Mouse (Mus musculus): Measurements from ENCODE around the gene Lmntd2.
A peak's percentile ranks its signal among the peaks of the same experiment; 100 is the strongest.

Lmntd2 gene

DNA sequence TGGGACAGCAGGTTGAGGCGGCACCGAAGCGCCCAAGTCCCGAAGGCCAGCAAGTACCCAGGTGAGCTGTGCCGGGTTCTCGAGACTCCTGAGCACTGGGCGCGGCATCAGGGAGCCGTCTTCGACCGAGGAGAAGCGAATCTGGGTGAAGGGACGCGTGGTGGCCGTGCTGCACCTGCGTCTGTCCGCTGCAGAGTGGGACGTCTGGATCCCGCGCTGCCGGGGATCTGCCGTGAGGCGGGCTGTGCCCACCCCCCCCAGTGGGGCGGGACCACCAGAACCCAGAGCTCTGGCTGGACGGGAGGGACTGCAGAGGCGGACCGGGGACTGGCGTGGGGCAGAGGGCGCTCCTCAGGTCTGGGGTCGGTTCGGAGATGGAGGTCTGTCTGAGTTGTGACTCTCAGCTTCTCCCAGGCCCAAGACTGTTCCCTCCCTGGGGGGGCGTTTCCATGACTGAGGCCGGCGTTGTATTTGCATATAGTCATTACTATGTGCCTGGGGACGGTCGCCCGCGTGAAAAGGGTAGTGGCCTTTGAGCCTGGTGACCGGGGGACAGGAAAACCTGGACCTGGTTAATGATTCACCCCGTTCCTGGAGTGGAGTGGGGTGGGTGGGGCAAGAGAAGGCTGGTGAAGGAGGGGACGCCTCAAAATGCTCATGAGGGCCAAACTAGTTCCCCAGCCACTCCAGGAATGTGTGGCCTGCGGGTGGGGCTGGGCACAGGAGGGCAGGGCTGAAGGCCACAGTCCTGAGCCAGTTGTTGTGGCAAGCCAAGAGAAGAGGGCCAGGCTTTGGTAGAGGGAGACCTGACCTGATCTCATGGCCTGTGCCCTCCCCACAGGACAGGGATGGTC, 2.2 kb upstream of the Lmntd2 start:
- peak; percentile 93 for DNase-seq

DNA sequence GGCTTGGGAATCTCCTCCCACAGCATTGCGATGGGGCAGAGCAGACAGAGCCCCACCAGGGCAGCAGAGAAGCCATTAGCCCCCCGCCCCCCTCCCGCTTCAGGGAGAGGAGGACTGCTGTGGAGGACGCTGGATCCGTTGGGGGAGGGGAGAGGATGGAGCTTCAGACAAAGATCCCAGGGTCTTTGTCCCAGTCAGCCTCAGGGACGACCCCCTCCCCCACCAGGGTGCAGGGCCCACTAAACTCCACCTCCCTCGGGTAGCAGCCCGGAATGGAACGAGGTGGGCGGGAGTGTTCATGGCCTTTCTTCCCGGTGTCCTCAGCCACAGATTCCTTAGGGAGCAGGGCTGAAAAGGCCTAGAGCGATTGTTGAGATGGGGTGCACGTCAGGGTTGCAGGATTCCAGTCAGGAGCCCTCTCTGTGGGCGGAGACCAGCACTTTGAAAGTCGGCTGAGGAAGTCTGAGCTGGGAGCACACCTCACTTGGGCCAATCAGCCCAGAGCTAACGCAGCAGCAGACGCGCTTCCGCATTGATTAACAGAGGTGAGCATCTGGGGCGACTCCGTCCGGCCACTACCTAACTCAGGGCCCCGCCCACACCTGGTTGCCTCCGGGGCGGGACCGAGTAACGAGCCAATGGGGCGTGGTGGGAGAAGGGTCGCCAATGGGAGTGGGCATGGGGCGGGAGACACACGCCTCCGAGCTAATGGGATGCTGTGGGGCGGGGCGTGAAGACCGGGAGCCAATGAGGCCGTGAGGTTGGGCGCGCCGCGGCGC, 1.4 kb upstream of the Lmntd2 start, which contains the start of gene Rassf7:
TSS of gene Rassf7 (plus strand) at position 760 of the 779 bp plus-strand sequence.
- DNase-seq, result peak; percentile 98

DNA sequence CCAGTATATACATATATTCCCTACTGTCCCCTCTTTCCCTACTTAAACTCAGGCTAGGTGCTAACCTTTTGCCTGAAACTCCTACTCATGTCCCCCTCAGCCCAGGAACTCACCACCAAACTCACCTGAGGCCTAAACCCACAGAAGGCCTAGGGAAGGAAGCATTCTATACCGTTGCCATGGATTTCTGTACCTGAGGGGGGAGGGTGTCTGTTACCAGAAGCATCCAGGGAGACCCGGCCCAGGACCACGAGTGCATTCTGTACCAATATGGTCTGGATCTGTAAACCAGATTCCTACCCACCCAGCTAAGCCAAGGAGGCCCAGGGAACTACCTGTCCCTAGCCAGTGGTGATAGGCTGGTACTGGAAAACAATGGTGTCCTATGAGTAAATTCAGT, 430 bp upstream of the Lmntd2 start:
- no peak for DNase-seq

DNA sequence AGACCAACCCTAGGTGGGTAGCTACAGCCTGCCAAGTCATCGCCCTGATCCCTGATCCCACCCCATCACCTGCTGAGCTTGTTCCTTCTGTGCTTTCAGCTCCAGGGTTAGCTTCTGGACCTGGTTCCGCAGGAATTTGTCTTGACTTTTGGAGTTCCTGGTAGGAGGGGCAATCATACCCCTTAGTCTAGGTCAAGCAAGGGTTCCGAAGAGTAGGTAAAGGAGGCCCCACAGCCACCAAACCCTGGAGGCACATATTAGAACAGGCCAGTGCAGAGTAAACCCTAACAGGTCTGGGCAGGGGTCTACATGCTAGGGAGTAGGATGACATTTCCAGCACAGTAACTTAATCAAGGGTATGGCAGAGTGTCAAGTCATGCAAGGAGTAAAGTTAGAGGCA, 747 bp downstream of the Lmntd2 start:
- no peak for DNase-seq

DNA sequence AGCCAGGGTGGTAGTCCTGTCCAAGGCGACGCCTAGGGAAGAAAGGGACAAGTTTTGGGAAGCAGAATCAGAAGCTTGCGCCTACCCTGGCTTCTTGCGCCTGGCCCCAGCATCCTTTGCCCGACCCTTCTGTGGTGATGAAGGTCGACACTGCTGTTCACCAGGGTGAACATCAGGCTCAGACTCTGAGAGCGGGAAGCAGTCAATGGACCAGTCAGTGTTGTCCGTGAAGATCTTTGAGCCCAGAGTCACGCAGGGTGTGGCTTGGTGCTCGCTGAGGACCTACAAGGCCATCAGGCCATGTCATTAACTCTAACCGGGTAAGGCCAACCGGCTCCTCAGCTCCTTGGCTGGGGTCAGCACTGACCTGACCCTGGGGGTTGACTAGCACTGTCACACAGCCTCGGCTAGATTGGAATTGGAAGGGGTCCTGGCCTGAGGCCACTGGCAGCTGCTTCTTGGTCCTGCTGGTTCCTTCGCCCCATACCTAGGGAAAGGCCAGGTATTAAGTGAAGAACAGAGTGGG, 3.2 kb downstream of the Lmntd2 start:
- DNase-seq, result no peak

DNA sequence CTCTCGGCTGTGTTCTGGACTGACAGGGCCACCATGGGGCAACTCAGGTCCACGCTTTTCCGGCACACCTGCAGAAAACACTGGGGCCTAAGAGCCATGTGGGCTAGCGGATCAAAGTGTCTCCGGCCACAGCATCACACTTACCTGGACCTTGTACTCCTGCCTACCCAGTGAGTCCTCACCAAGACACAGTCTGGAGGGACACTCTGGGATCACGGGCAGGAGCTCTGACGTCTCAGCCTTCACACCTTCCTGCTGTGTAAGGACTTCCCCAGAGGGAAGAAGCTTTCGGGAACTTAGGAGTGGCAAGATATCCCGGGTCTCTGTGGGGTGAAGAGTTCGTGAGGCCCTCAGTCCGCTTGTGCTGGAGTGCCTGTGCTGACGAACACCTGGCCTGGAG, 3.7 kb downstream of the Lmntd2 start:
- DNase-seq, result no peak

DNA sequence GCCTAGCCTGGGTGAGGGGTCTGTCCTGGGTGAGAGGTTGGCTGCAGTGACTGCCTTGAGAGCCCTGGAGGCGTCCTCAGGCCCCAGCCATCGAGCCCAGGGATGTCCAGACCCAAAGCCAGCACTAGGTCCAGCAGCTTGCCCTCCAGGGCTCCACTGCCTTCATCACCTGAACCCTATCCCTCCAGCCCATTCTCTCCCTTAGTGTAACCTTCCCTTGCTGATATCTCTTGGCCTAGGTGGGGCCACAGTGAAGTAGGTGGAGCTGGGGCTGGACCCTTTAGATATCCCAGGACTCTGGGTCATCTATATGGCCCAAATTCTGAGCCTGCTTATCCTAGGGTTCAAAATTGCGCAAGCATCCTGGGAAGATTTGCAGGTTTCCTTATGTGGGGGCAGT, 4.4 kb downstream of the Lmntd2 start:
- DNase-seq, result no peak

DNA sequence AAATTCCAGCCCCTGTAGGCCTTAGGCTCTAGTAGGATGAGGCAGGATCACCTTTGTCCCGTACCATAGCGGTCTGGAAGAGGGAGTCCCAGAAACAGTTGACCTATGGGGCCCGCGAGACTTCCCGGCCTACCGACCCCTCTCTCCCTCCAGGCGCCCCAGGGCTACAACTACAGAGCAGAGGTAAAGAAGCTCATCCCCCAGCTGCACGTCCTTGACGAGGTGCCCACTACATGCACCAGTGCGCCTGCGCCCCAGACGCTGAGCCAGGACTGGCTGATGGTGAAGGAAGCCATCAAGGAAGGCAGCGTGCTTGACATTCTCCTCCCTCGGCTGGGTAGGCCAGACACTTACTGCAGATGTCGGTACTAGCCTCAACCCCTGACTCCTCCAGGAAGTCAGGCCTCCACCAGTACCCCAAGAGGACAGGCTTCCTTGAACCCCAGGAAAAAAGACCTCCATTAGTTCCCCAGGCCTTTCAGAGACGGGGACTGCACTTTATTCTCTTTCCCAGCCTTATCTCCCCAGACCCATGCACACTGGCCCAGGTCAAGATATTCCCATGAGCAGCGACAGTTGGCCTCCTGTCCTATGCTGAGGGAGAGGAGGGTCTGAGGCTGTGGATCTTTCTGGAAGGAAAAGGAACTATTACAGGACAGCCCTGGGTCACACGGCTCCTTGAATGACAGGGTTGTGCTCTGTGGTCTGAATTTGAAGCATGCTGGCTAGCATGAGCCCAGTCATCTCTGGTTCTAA, 7.5 kb downstream of the Lmntd2 start:
- DNase-seq, result no peak

DNA sequence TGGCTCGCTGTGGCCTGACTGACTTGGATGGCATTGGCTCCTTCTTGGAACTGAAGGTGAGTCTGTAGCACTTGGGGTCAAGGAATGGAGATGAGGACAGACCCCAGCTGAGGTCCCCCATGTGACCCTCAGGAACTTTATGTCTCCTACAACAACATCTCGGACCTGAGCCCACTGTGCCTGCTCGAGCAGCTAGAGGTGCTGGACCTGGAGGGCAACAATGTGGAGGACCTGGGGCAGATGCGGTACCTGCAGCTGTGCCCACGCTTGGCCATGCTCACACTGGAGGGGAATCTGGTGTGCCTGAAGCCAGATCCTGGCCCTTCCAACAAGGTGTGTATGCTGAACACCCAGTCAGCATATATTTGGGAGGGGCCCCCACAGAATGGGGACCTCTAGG, 8.4 kb downstream of the Lmntd2 start:
- DNase-seq, result no peak

DNA sequence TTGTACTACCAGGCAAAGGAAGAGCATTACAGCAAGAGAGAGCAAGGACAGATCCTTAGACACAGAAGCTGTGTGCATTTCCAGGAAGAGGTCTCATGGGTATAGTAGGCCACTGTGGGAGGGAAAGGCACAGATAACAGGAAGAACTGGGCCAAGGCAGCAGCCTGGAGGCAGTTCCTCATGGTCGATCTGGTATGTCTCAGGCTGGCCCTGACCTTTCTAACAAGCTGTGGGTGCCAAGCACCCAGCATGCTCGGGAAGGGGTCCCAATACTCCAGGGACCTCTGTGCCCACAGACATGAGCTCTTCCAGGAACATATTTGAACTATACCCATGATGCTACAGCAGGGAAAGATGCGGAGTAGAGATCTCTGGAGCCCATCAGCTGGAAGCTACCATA, 9.3 kb downstream of the Lmntd2 start:
- DNase-seq, result no peak

DNA sequence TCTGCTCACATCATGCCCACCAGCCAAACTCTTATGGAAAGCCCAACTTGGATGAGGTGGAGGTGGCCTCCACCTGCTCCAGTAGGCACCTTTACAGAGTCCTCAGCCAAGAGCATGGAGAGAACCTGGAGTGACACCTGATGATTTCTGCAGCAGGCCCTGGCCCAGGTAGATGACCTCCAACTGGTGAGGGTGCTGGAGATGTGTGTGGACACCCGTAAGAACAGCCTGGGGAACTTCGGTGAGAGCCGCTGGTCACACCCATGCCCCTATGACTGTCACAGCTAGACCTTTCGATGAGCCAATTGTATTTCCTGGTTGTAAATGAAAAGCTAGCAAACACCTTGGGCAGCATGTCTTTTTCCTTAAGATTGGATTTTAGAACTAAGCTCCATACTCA, 15.8 kb downstream of the Lmntd2 start:
- DNase-seq, result no peak

DNA sequence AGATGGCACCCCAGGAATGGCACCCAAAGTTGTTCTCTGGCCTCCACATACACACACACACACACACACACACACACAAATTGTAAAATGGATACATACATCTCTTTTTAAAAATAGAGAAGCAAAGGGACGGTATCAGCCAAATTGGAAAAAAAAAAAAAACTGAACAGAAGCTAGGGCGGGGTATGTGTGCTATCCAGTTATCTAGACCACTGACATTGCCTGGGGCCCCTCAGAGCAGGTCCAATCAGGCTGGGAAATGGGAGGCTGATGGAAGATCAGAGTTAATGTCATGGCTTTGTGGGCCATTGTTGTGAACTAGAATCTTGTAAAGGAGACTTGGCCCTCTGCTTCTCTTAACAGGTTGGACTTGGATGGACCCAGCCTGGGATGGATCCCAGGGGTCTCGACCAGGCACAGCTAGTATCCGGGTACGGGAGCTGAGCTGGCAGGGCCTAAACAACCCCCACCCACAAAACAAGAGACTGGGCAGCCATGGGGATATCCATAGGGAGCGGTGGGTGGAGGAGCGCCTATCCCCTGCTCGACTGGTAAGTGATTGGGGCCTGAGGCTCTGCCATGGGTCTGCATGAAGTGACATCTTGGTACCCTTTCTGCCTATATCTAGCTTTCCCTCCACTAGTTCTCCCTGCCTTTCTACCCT, 17.1 kb downstream of the Lmntd2 start:
- DNase-seq, result no peak

DNA sequence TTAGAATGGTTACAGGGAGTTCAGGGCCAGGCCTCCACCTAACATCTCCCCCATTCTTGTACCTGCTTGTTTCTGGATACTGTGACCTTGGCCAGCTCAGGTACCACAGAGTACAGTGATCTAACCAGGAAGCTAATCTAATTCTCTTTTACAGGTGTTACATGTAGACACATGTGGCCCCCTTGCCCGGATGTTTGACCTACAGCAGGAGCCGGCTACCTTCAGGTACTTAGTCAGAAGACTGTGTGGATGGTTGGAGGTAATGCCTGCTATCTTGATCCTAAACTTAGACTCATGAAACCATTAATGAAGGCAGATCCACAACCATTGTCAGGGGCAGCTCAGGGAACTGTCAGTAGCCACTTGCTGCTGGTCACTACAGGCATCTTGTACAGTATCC, 18.1 kb downstream of the Lmntd2 start:
- no peak for DNase-seq

DNA sequence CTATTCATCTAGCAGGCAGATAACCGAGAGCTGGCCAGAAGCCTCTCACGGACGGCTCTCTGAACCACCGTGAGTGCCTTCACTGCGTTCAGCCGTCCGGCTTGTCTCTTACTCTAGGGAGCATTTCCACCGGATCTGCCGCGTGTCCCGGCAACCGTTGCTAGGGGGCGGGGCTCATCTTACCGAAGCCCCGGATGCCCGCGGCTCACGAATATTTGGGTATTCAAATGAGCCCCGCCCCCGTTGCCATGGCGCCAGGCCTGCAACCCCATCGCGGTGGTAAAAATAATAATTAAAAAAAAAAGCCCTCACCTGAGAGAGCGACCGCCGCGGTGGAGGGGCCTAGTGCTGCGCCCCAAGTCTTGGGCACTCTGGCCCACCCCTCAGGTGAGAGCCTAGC, 19.1 kb downstream of the Lmntd2 start:
- peak; percentile 95 for DNase-seq

DNA sequence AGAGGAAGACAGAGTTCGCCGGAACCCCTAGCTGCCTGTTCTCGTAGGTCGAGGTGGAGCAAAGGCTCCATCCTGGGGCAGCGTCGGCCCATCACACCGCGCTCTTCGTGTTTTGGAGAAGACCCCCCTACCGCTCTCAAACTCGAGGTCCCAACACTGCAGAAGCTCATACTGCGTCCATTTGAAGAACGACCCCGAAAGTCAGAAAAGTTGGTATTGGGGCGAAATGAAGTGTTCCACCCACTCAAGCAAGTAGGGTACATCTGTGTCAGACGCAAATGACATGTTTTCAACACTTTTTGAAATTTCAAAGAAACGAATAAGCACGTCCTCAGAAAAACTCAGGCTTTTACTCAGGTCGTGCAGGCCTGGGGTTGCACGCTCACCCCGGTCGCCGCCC, 19.5 kb downstream of the Lmntd2 start:
- no peak for DNase-seq

DNA sequence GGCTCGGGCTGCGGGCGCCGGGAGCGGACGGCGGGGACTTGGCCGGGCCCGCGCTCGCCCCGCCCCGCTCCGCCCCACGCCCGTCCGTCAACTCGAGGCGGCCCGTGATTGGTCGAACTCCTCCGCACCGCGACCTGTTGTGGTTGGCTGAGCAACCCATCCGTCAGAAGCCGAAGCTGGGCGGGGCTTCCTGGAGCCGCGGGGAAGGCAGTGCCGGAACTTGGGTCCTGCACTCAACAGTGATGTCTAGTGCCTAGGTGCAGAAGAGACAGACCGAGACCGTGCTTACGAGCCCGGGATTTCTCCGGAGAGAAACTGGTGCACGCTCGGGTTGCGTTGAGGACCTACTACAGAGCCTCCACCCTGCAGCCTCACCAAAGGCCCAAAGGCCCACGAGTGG, 19.9 kb downstream of the Lmntd2 start, which contains the start of the genes Hras and Lrrc56:
TSS of gene Hras (minus strand) at position 58 of the 400 bp plus-strand sequence.
TSS of gene Lrrc56 (plus strand) at position 210 of the 400 bp plus-strand sequence.
- DNase-seq, result peak; percentile 98

DNA sequence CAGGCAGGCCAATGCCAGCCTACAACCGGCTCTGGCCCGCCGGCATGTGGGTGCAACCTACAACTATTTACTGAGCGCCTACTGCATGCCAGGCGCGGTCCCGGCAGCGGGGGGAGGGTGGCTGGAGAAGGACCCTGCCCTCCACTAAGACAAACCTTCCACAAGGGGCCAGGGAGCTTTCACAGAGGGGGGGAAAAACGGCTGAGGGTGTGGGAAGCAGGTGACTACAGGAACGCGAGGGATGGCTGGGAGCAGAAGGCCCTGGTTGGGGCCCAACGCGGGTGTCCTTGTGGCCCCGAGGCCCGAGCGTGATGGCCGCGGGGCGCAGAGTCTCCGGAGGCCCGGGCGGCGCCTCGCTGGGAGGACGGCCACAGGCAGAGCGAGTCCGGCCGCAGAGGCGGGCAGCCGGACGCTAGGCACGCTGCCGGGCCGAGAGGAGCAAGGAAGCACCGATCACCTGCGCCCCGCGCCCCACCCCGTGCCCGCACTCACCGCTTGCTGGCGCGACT, 20.5 kb downstream of the Lmntd2 start:
- DNase-seq, result peak; percentile 62

DNA sequence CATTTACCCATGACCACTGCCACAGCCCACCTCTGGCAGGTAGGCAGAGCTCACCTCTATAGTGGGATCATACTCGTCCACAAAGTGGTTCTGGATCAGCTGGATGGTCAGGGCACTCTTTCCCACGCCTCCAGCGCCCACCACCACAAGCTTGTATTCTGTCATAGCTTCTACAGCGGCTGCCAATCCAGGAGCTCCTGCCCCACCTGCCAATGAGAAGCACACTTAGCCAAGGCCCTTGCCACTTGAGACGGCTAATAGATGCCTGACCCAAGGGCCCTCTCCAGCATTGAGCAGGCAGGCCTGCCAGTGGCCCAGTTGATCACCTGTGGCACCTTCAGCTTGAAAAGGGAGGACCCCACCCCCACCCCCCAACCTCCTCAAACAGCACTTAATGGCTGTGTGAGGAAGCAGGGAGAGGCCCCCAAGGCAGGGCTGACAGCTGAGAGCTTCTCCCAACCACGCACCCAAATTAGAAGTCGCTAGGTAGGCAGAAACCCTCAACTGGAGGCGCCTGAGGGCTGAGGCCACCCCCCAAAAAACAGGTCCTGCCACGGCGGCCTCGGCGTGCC, 21.0 kb downstream of the Lmntd2 start:
- DNase-seq, result no peak

DNA sequence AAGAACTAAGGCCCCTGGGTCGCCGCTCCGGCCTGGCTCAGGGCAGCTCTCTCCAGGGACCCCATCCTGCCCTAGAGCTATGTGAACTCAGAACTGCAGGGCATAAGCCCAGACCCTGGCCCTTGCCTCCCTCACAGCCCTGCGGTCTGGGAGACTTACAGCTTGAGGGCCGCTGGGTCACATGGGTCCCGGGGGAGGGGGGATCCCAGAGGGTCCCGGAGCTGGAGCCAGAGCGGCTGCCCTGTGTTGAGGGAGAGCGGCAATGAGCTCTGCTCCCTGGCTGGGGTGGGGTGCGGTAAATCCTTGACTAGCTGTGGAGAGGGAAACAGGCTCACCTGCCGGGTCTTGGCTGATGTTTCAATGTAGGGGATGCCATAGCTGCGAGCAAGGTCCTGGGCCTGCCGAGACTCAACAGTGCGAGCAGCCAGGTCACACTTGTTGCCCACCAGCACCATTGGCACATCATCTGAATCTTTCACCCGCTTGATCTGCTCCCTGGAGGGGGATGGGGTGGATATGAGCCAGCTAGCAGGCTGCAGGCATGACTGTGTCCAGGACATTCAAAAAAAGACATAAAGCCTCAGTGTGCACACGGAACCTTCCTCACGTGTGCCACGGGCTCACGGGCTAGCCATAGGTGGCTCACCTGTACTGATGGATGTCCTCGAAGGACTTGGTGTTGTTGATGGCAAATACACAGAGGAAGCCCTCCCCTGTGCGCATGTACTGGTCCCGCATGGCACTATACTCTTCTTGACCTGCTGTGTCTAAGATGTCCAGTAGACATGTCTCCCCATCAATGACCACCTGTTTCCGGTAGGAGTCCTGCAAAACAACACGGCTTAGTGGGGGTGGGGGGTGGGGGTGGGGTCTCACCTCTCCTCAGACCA, 21.8 kb downstream of the Lmntd2 start:
- DNase-seq, result no peak

DNA sequence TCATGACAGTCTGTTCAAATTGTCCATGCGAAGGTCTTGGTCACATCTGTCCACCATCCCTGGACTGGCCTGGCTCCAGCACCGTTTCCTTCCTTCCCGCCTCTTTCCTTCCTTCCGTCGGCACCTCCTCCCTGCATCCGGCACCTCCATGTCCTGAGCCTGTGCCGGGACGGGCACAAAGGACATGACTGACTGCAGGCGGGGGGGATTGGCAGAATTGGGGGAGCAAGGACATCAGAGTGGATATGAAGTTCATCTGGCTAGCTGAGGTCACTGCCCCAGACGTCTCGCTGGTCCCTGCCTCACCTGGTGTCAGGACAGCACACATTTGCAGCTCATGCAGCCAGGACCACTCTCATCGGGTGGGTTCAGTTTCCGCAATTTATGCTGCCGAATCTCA, 22.8 kb downstream of the Lmntd2 start:
- peak; percentile 71 for DNase-seq

DNA sequence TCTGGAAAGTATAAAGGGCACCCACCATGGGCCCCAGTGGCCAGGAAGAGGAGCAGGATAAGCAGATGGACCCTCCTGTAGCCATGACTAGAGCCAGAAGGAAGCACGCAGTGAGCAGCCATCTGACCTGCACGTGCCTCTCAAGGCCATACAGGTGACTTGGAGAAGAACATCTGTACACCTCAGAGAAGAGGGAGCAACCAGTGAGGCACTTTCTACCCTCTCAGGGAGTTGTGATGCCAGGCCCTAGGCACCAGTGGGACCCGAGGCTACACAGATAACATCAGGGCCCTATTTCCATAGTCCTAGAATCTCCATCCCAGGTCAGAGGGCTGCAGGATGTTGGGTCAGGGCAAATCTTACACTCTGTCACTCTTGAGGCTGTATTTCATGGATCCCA, 23.7 kb downstream of the Lmntd2 start:
- no peak for DNase-seq

Data from kidney, postnatal 14 days (tissue).